Mouse (Mus musculus): ENCODE results near the gene Ptprg. TPM values are rescaled to one million over a fixed set of nuclear protein-coding genes. Genes with fewer than 3 reads are reported as not detected.

The Ptprg gene
- polyA plus RNA-seq, 1 experiment from 2014 or later = 55.8 TPM

GRCm38 (mm10) chr14:11608366-11608765 lies 55.0 kb downstream of the Ptprg start:
- no peak for ATAC-seq (ENCODE audit: low FRiP score)
- Histone ChIP-seq H3K9me3 (replicated peaks) (no peaks in the 10 kb centered on the region), H3K4me2 (replicated peaks) (no peak overlapping the region), H3K4me1 (no peaks in the 10 kb centered on the region), H3K4me3 (no peak overlapping the region), H3K36me3 (no peaks in the 10 kb centered on the region), H3K9ac (no peak overlapping the region), H3K27ac (no peak overlapping the region), H3K27me3 (no peaks in the 10 kb centered on the region)
- WGBS = 54% methylated on average over 8 of the region's 8 CpGs

GRCm38 (mm10) chr14:11609857-11610582 lies 56.7 kb downstream of the Ptprg start:
- ATAC-seq (ENCODE audit: low FRiP score) = no peak
- Histone ChIP-seq H3K9me3 (replicated peaks) (no peaks in the 10 kb centered on the region), H3K4me3 (no peak overlapping the region), H3K4me1 (no peaks in the 10 kb centered on the region), H3K9ac (no peak overlapping the region), H3K27me3 (no peaks in the 10 kb centered on the region), H3K36me3 (no peaks in the 10 kb centered on the region), H3K27ac (no peak overlapping the region), H3K4me2 (replicated peaks) (no peak overlapping the region)
- 91% methylated on average over 7 of the region's 7 CpGs for WGBS

GRCm38 (mm10) chr14:11612426-11612825 lies 59.1 kb downstream of the Ptprg start:
- no peak overlapping the region for H3K27ac ChIP-seq
- no peak overlapping the region for H3K4me3 ChIP-seq
- no peak for ATAC-seq (ENCODE audit: low FRiP score)
- no peaks in the 10 kb centered on the region for H3K27me3 ChIP-seq
- no peaks in the 10 kb centered on the region for H3K9me3 ChIP-seq (replicated peaks)
- H3K9ac ChIP-seq = no peak overlapping the region
- whole genome bisulfite sequencing = 90% methylated on average over 5 of the region's 5 CpGs
- no peaks in the 10 kb centered on the region for H3K36me3 ChIP-seq
- no peak overlapping the region for H3K4me2 ChIP-seq (replicated peaks)
- H3K4me1 ChIP-seq = peaks cover 4% of the 10 kb centered on the region; the same call in 1 of the 2 replicates

- Histone ChIP-seq H3K27me3 (no peaks in the 10 kb centered on the region), H3K36me3 (no peaks in the 10 kb centered on the region), H3K4me1 (peaks cover 10% of the 10 kb centered on the region), H3K9ac (no peak overlapping the region), H3K4me2 (replicated peaks) (no peak overlapping the region), H3K27ac (no peak overlapping the region), H3K9me3 (replicated peaks) (no peaks in the 10 kb centered on the region), H3K4me3 (no peak overlapping the region)
- 92% methylated on average over 3 of the region's 3 CpGs for WGBS
- ATAC-seq (ENCODE audit: low FRiP score) = no peak
These were observed 59.8 kb downstream of the Ptprg start for GRCm38 (mm10) chr14:11613146-11613545.

- Histone ChIP-seq H3K4me2 (replicated peaks) (no peak overlapping the region), H3K9ac (no peak overlapping the region), H3K4me3 (no peak overlapping the region), H3K27ac (no peak overlapping the region), H3K27me3 (no peaks in the 10 kb centered on the region), H3K36me3 (no peaks in the 10 kb centered on the region), H3K4me1 (peaks cover 18% of the 10 kb centered on the region), H3K9me3 (replicated peaks) (no peaks in the 10 kb centered on the region)
- no peak for ATAC-seq (ENCODE audit: low FRiP score)
- 75% methylated on average over 3 of the region's 3 CpGs for WGBS
These were observed 62.4 kb downstream of the Ptprg start for GRCm38 (mm10) chr14:11615697-11616096.

- 71% methylated on average over 6 of the region's 6 CpGs for WGBS
- H3K36me3 ChIP-seq = no peaks in the 10 kb centered on the region
- H3K4me2 ChIP-seq (replicated peaks) = no peak overlapping the region
- peaks cover 28% of the 10 kb centered on the region for H3K4me1 ChIP-seq
- H3K4me3 ChIP-seq = no peak overlapping the region
- no peak overlapping the region for H3K9ac ChIP-seq
- H3K9me3 ChIP-seq (replicated peaks) = no peaks in the 10 kb centered on the region
- no peaks in the 10 kb centered on the region for H3K27me3 ChIP-seq
- no peak for ATAC-seq (ENCODE audit: low FRiP score)
- no peak overlapping the region for H3K27ac ChIP-seq
These were observed 64.0 kb downstream of the Ptprg start for GRCm38 (mm10) chr14:11617362-11617761.

- H3K27ac ChIP-seq = no peak overlapping the region
- no peaks in the 10 kb centered on the region for H3K36me3 ChIP-seq
- H3K9me3 ChIP-seq (replicated peaks) = no peaks in the 10 kb centered on the region
- no peak overlapping the region for H3K4me3 ChIP-seq
- WGBS = 68% methylated on average over 6 of the region's 6 CpGs
- H3K4me2 ChIP-seq (replicated peaks) = no peak overlapping the region
- H3K4me1 ChIP-seq = peaks cover 28% of the 10 kb centered on the region
- no peak overlapping the region for H3K9ac ChIP-seq
- no peaks in the 10 kb centered on the region for H3K27me3 ChIP-seq
- ATAC-seq (ENCODE audit: low FRiP score) = 0 out of 2 replicates have a peak, but pooled peaks have one; percentile 12
These were observed 64.9 kb downstream of the Ptprg start for GRCm38 (mm10) chr14:11618140-11618705.

GRCm38 (mm10) chr14:11619606-11620005 lies 66.3 kb downstream of the Ptprg start:
- no peaks in the 10 kb centered on the region for H3K27me3 ChIP-seq
- no peak overlapping the region for H3K4me2 ChIP-seq (replicated peaks)
- H3K9me3 ChIP-seq (replicated peaks) = no peaks in the 10 kb centered on the region
- no peaks in the 10 kb centered on the region for H3K36me3 ChIP-seq
- H3K9ac ChIP-seq = no peak overlapping the region
- WGBS = 90% methylated on average over 7 of the region's 7 CpGs
- ATAC-seq (ENCODE audit: low FRiP score) = no peak
- H3K27ac ChIP-seq = no peak overlapping the region
- no peak overlapping the region for H3K4me3 ChIP-seq
- H3K4me1 ChIP-seq = peaks cover 28% of the 10 kb centered on the region

GRCm38 (mm10) chr14:11620314-11620713 lies 67.0 kb downstream of the Ptprg start:
- Histone ChIP-seq H3K4me2 (replicated peaks) (no peak overlapping the region), H3K4me3 (no peak overlapping the region), H3K27ac (no peak overlapping the region), H3K9me3 (replicated peaks) (no peaks in the 10 kb centered on the region), H3K4me1 (peaks cover 28% of the 10 kb centered on the region), H3K9ac (no peak overlapping the region), H3K27me3 (no peaks in the 10 kb centered on the region), H3K36me3 (no peaks in the 10 kb centered on the region)
- no peak for ATAC-seq (ENCODE audit: low FRiP score)
- WGBS = 64% methylated on average over 6 of the region's 6 CpGs

GRCm38 (mm10) chr14:11620962-11621568 lies 67.7 kb downstream of the Ptprg start:
- Histone ChIP-seq H3K27me3 (no peaks in the 10 kb centered on the region), H3K36me3 (no peaks in the 10 kb centered on the region), H3K9ac (no peak overlapping the region), H3K4me1 (peaks cover 28% of the 10 kb centered on the region), H3K27ac (0 out of 2 replicates have a peak overlapping the region, but pooled peaks have one; percentile 35), H3K4me3 (no peak overlapping the region), H3K9me3 (replicated peaks) (no peaks in the 10 kb centered on the region), H3K4me2 (replicated peaks) (no peak overlapping the region)
- 29% methylated on average over 10 of the region's 10 CpGs for WGBS
- no peak for ATAC-seq (ENCODE audit: low FRiP score)

GRCm38 (mm10) chr14:11623576-11623975 lies 70.2 kb downstream of the Ptprg start:
- H3K9me3 ChIP-seq (replicated peaks) = no peaks in the 10 kb centered on the region
- H3K4me2 ChIP-seq (replicated peaks) = no peak overlapping the region
- H3K27me3 ChIP-seq = no peaks in the 10 kb centered on the region
- H3K4me3 ChIP-seq = no peak overlapping the region
- peaks cover 18% of the 10 kb centered on the region for H3K4me1 ChIP-seq
- 84% methylated on average over 4 of the region's 4 CpGs for WGBS
- H3K9ac ChIP-seq = no peak overlapping the region
- ATAC-seq (ENCODE audit: low FRiP score) = no peak
- H3K27ac ChIP-seq = no peak overlapping the region
- no peaks in the 10 kb centered on the region for H3K36me3 ChIP-seq

- Histone ChIP-seq H3K9ac (no peak overlapping the region), H3K9me3 (replicated peaks) (no peaks in the 10 kb centered on the region), H3K27ac (no peak overlapping the region), H3K4me1 (peaks cover 4% of the 10 kb centered on the region; the same call in 1 of the 2 replicates), H3K36me3 (no peaks in the 10 kb centered on the region), H3K4me3 (no peak overlapping the region), H3K4me2 (replicated peaks) (no peak overlapping the region), H3K27me3 (no peaks in the 10 kb centered on the region)
- 67% methylated on average over 2 of the region's 2 CpGs for WGBS
- ATAC-seq (ENCODE audit: low FRiP score) = no peak
These were observed 77.4 kb downstream of the Ptprg start for GRCm38 (mm10) chr14:11630736-11631135.
